Mouse (Mus musculus): ENCODE data around the gene Selenbp2. TPM values are rescaled to one million over a fixed set of nuclear protein-coding genes. Genes with fewer than 3 reads are reported as not detected.
"Not testable (repeated sequence)": the region's sequence is repeated elsewhere in the genome, so short reads cannot be mapped to it uniquely, and the experiment has no call there.

The Selenbp2 gene
- polyA plus RNA-seq, 1 experiment from 2014 or later = 0.41 TPM

GRCm38 (mm10) chr3:94665060-94665802, 28.1 kb upstream of the Selenbp2 start:
- H3K27me3 ChIP-seq (ENCODE audit: control insufficient read depth, insufficient read depth, low read length); H3K9ac ChIP-seq (ENCODE audit: low read depth, low read length); H3K9me3 ChIP-seq (ENCODE audit: control insufficient read depth, low read length); H3K27ac ChIP-seq (ENCODE audit: low read depth, low read length); H3K4me3 ChIP-seq (ENCODE audit: low read length); H3K4me2 ChIP-seq (replicated peaks; ENCODE audit: low read depth, low read length); H3K4me1 ChIP-seq (ENCODE audit: control insufficient read depth, insufficient read depth, low read length); H3K36me3 ChIP-seq (ENCODE audit: control insufficient read depth, insufficient read depth, low read length): not testable (repeated sequence)
- ATAC-seq (ENCODE audit: low FRiP score, low TSS enrichment) = peak; percentile 44; the same call in 1 of the 2 replicates
- WGBS = 89% methylated on average over 3 of the region's 5 CpGs

- H3K4me2 ChIP-seq (replicated peaks; ENCODE audit: low read depth, low read length); H3K4me3 ChIP-seq (ENCODE audit: low read length); H3K27ac ChIP-seq (ENCODE audit: low read depth, low read length); H3K9ac ChIP-seq (ENCODE audit: low read depth, low read length); H3K27me3 ChIP-seq (ENCODE audit: control insufficient read depth, insufficient read depth, low read length); H3K4me1 ChIP-seq (ENCODE audit: control insufficient read depth, insufficient read depth, low read length); H3K9me3 ChIP-seq (ENCODE audit: control insufficient read depth, low read length); H3K36me3 ChIP-seq (ENCODE audit: control insufficient read depth, insufficient read depth, low read length): not testable (repeated sequence)
- 38% methylated on average over 7 of the region's 7 CpGs for WGBS
- 0 out of 2 replicates have a peak, but pooled peaks have one; percentile 30 for ATAC-seq (ENCODE audit: low FRiP score, low TSS enrichment)
Observed at GRCm38 (mm10) chr3:94665896-94666295, 27.5 kb upstream of the Selenbp2 start.

- not testable (repeated sequence) for H3K4me3 ChIP-seq (ENCODE audit: low read length); ATAC-seq (ENCODE audit: low FRiP score, low TSS enrichment); H3K9ac ChIP-seq (ENCODE audit: low read depth, low read length); H3K9me3 ChIP-seq (ENCODE audit: control insufficient read depth, low read length); H3K27ac ChIP-seq (ENCODE audit: low read depth, low read length); H3K4me1 ChIP-seq (ENCODE audit: control insufficient read depth, insufficient read depth, low read length); H3K4me2 ChIP-seq (replicated peaks; ENCODE audit: low read depth, low read length); H3K36me3 ChIP-seq (ENCODE audit: control insufficient read depth, insufficient read depth, low read length); H3K27me3 ChIP-seq (ENCODE audit: control insufficient read depth, insufficient read depth, low read length)
- WGBS = 79% methylated on average over 9 of the region's 9 CpGs
Observed at GRCm38 (mm10) chr3:94675101-94675500, 18.3 kb upstream of the Selenbp2 start.

GRCm38 (mm10) chr3:94679351-94679841, 14.0 kb upstream of the Selenbp2 start:
- no peaks in the 10 kb centered on the region for H3K4me1 ChIP-seq (ENCODE audit: control insufficient read depth, insufficient read depth, low read length)
- no peak overlapping the region for H3K9ac ChIP-seq (ENCODE audit: low read depth, low read length)
- no peaks in the 10 kb centered on the region for H3K27me3 ChIP-seq (ENCODE audit: control insufficient read depth, insufficient read depth, low read length)
- ATAC-seq (ENCODE audit: low FRiP score, low TSS enrichment) = no peak
- WGBS = 69% methylated on average over 8 of the region's 8 CpGs
- H3K27ac ChIP-seq (ENCODE audit: low read depth, low read length) = no peak overlapping the region
- no peaks in the 10 kb centered on the region for H3K36me3 ChIP-seq (ENCODE audit: control insufficient read depth, insufficient read depth, low read length)
- no peak overlapping the region for H3K4me2 ChIP-seq (replicated peaks; ENCODE audit: low read depth, low read length)
- H3K4me3 ChIP-seq (ENCODE audit: low read length) = no peak overlapping the region
- H3K9me3 ChIP-seq (ENCODE audit: control insufficient read depth, low read length) = no peaks in the 10 kb centered on the region

- ATAC-seq (ENCODE audit: low FRiP score, low TSS enrichment); H3K4me3 ChIP-seq (ENCODE audit: low read length); H3K27me3 ChIP-seq (ENCODE audit: control insufficient read depth, insufficient read depth, low read length); H3K9me3 ChIP-seq (ENCODE audit: control insufficient read depth, low read length); H3K9ac ChIP-seq (ENCODE audit: low read depth, low read length); H3K4me1 ChIP-seq (ENCODE audit: control insufficient read depth, insufficient read depth, low read length); H3K36me3 ChIP-seq (ENCODE audit: control insufficient read depth, insufficient read depth, low read length); H3K27ac ChIP-seq (ENCODE audit: low read depth, low read length); H3K4me2 ChIP-seq (replicated peaks; ENCODE audit: low read depth, low read length): not testable (repeated sequence)
- WGBS = 91% methylated on average over 12 of the region's 12 CpGs
Observed at GRCm38 (mm10) chr3:94680032-94680431, 13.3 kb upstream of the Selenbp2 start.

- Histone ChIP-seq H3K27ac (ENCODE audit: low read depth, low read length) (no peak overlapping the region), H3K4me1 (ENCODE audit: control insufficient read depth, insufficient read depth, low read length) (no peaks in the 10 kb centered on the region), H3K4me3 (ENCODE audit: low read length) (no peak overlapping the region), H3K9me3 (ENCODE audit: control insufficient read depth, low read length) (no peaks in the 10 kb centered on the region), H3K4me2 (replicated peaks; ENCODE audit: low read depth, low read length) (no peak overlapping the region), H3K36me3 (ENCODE audit: control insufficient read depth, insufficient read depth, low read length) (no peaks in the 10 kb centered on the region), H3K27me3 (ENCODE audit: control insufficient read depth, insufficient read depth, low read length) (no peaks in the 10 kb centered on the region), H3K9ac (ENCODE audit: low read depth, low read length) (no peak overlapping the region)
- 72% methylated on average over 16 of the region's 16 CpGs for WGBS
- ATAC-seq (ENCODE audit: low FRiP score, low TSS enrichment) = no peak
Observed at GRCm38 (mm10) chr3:94680783-94681182, 12.6 kb upstream of the Selenbp2 start.

- no peaks in the 10 kb centered on the region for H3K4me1 ChIP-seq (ENCODE audit: control insufficient read depth, insufficient read depth, low read length)
- no peak overlapping the region for H3K4me2 ChIP-seq (replicated peaks; ENCODE audit: low read depth, low read length)
- no peaks in the 10 kb centered on the region for H3K36me3 ChIP-seq (ENCODE audit: control insufficient read depth, insufficient read depth, low read length)
- H3K4me3 ChIP-seq (ENCODE audit: low read length) = no peak overlapping the region
- no peak overlapping the region for H3K27ac ChIP-seq (ENCODE audit: low read depth, low read length)
- H3K27me3 ChIP-seq (ENCODE audit: control insufficient read depth, insufficient read depth, low read length) = no peaks in the 10 kb centered on the region
- 74% methylated on average over 6 of the region's 6 CpGs for WGBS
- H3K9ac ChIP-seq (ENCODE audit: low read depth, low read length) = no peak overlapping the region
- ATAC-seq (ENCODE audit: low FRiP score, low TSS enrichment) = no peak
- no peaks in the 10 kb centered on the region for H3K9me3 ChIP-seq (ENCODE audit: control insufficient read depth, low read length)
Observed at GRCm38 (mm10) chr3:94683646-94684045, 9.7 kb upstream of the Selenbp2 start.

- not testable (repeated sequence) for ATAC-seq (ENCODE audit: low FRiP score, low TSS enrichment); H3K36me3 ChIP-seq (ENCODE audit: control insufficient read depth, insufficient read depth, low read length); H3K4me2 ChIP-seq (replicated peaks; ENCODE audit: low read depth, low read length); H3K9ac ChIP-seq (ENCODE audit: low read depth, low read length); H3K27me3 ChIP-seq (ENCODE audit: control insufficient read depth, insufficient read depth, low read length); H3K4me3 ChIP-seq (ENCODE audit: low read length); H3K4me1 ChIP-seq (ENCODE audit: control insufficient read depth, insufficient read depth, low read length); H3K9me3 ChIP-seq (ENCODE audit: control insufficient read depth, low read length); H3K27ac ChIP-seq (ENCODE audit: low read depth, low read length)
- WGBS = 84% methylated on average over 8 of the region's 8 CpGs
Observed at GRCm38 (mm10) chr3:94685989-94686772, 7.2 kb upstream of the Selenbp2 start.

- H3K36me3 ChIP-seq (ENCODE audit: control insufficient read depth, insufficient read depth, low read length); H3K27me3 ChIP-seq (ENCODE audit: control insufficient read depth, insufficient read depth, low read length); H3K4me2 ChIP-seq (replicated peaks; ENCODE audit: low read depth, low read length); H3K4me3 ChIP-seq (ENCODE audit: low read length); H3K9me3 ChIP-seq (ENCODE audit: control insufficient read depth, low read length); ATAC-seq (ENCODE audit: low FRiP score, low TSS enrichment); H3K27ac ChIP-seq (ENCODE audit: low read depth, low read length); H3K9ac ChIP-seq (ENCODE audit: low read depth, low read length): not testable (repeated sequence)
- WGBS = 89% methylated on average over 2 of the region's 3 CpGs
- peaks cover 11% of the 10 kb centered on the region; the same call in 1 of the 2 replicates for H3K4me1 ChIP-seq (ENCODE audit: control insufficient read depth, insufficient read depth, low read length)
Observed at GRCm38 (mm10) chr3:94688698-94689097, 4.7 kb upstream of the Selenbp2 start.
